Mouse (Mus musculus): ENCODE data around the gene Paqr4. TPM values are rescaled to one million over a fixed set of nuclear protein-coding genes. Genes with fewer than 3 reads are reported as not detected.

Paqr4 gene
- polyA plus RNA-seq, 1 experiment from 2014 or later, result 26.3 TPM

GRCm38 (mm10) chr17:23703301-23703700, 37.4 kb downstream of the Paqr4 start:
- H3K4me2 ChIP-seq (replicated peaks; ENCODE audit: low read depth), result no peak overlapping the region
- DNase-seq (ENCODE audit: low spot score) (no peak), ATAC-seq (ENCODE audit: low FRiP score, low TSS enrichment) (no peak)
- H3K36me3 ChIP-seq (ENCODE audit: control insufficient read depth, insufficient read depth, low read length), result no peaks in the 10 kb centered on the region
- H3K27me3 ChIP-seq (ENCODE audit: control insufficient read depth, insufficient read depth, low read length), result no peaks in the 10 kb centered on the region
- no peak overlapping the region for H3K9ac ChIP-seq (ENCODE audit: low read length)
- no peaks in the 10 kb centered on the region for H3K9me3 ChIP-seq (ENCODE audit: control insufficient read depth, low read length)
- 83% methylated on average over 9 of the region's 9 CpGs for WGBS
- H3K4me1 ChIP-seq (replicated peaks; ENCODE audit: control insufficient read depth, insufficient read depth), result no peaks in the 10 kb centered on the region
- TF ChIP-seq CTCF (IDR thresholded peaks at IDR 0.05; ENCODE audit: low read depth), result no peak
- TF ChIP-seq EP300 (optimal IDR thresholded peaks at IDR 0.05), result no peak
- no peak overlapping the region for H3K4me3 ChIP-seq (ENCODE audit: low read depth, low read length)
- H3K27ac ChIP-seq (replicated peaks), result no peak overlapping the region

DNA sequence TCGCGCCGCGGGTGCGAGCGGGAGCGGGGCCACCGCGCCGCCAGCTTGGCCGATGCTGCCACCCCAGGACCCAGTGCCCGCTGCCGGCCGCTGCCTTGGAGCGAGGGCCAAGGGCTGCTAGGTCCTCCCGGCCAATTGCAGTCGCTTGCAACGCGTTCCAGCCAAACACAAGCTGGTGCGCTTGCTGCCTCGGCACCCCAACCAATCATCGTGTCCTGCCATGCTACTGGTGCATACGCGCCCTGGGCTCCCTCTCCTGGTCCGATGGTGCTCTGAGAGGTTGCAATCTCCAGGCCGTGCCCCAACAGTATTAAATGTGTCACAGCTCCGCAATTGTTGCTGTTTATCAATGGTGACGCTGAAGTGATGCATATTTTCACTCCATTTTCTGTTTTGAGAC, 40.6 kb downstream of the Paqr4 start:
- DNase-seq (ENCODE audit: low spot score) (peak; percentile 92), ATAC-seq (ENCODE audit: low FRiP score, low TSS enrichment) (peak; percentile 98)
- peak overlapping the region; percentile 63 for H3K4me3 ChIP-seq (ENCODE audit: low read depth, low read length)
- H3K36me3 ChIP-seq (ENCODE audit: control insufficient read depth, insufficient read depth, low read length), result no peaks in the 10 kb centered on the region
- no peak overlapping the region for H3K27ac ChIP-seq (replicated peaks)
- no peak for TF ChIP-seq EP300 (optimal IDR thresholded peaks at IDR 0.05)
- peak; percentile 90 for TF ChIP-seq CTCF (IDR thresholded peaks at IDR 0.05; ENCODE audit: low read depth)
- peak overlapping the region; percentile 100 for H3K4me2 ChIP-seq (replicated peaks; ENCODE audit: low read depth)
- H3K27me3 ChIP-seq (ENCODE audit: control insufficient read depth, insufficient read depth, low read length), result no peaks in the 10 kb centered on the region
- H3K4me1 ChIP-seq (replicated peaks; ENCODE audit: control insufficient read depth, insufficient read depth), result no peaks in the 10 kb centered on the region
- H3K9ac ChIP-seq (ENCODE audit: low read length), result peak overlapping the region; percentile 64
- H3K9me3 ChIP-seq (ENCODE audit: control insufficient read depth, low read length), result no peaks in the 10 kb centered on the region
- under 1% methylated on average over 27 of the region's 28 CpGs for WGBS

DNA sequence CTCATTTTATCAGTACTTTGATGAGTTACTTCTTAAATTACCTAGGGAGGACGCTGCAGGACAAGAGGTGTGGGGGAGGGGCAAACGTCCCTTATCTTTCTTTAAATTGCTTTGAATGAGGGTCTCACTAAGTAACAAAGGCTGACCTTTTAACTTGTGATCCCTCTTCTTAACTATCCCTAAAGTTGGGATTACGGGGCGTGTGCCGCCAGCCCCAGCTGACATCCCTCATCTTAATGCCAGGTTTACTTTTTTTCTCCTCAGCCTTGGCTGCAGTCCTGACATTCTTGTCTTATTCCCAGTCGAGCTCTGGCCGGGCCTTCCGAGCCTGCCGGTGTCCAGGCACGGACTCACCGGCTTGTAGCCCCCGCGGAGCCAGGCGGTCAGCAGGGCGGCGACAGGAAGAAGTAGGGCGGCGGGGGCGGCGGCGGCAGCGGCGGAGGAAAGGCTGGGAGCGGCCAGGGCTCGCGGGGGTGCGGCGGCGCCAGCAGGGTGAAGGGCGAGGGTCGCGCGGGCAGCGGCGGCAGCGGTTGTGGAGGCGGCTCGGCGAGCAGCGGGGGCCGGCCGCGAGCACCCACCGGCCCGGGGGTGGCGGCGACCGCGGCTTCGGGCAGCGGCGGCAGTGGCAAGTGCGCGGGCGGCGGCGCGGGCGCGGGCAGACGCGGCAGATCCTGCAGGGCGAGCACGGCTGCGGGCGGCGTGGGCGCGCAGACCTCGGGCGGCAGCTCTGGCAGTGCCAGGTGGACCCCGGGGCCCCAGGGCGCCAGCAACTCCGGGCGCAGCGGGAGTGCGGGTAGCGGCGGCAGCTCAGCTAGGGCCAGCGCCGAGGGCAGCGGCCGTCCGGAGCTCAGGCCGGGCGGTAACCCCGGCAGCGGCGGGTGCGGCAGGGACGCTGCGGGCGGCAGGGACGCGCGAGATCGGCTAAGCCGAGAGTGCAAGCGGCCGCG, 41.3 kb downstream of the Paqr4 start:
- Histone ChIP-seq H3K4me1 (replicated peaks; ENCODE audit: control insufficient read depth, insufficient read depth) (no peaks in the 10 kb centered on the region), H3K27ac (replicated peaks) (no peak overlapping the region), H3K27me3 (ENCODE audit: control insufficient read depth, insufficient read depth, low read length) (no peaks in the 10 kb centered on the region), H3K9ac (ENCODE audit: low read length) (peak overlapping the region; percentile 64), H3K4me3 (ENCODE audit: low read depth, low read length) (peak overlapping the region; percentile 63), H3K36me3 (ENCODE audit: control insufficient read depth, insufficient read depth, low read length) (no peaks in the 10 kb centered on the region), H3K9me3 (ENCODE audit: control insufficient read depth, low read length) (no peaks in the 10 kb centered on the region), H3K4me2 (replicated peaks; ENCODE audit: low read depth) (peak overlapping the region; percentile 100)
- 1% methylated on average over 58 of the region's 101 CpGs for WGBS
- ATAC-seq (ENCODE audit: low FRiP score, low TSS enrichment), result peak; percentile 48
- TF ChIP-seq EP300 (optimal IDR thresholded peaks at IDR 0.05) (no peak), CTCF (IDR thresholded peaks at IDR 0.05; ENCODE audit: low read depth) (no peak)
- peak; percentile 49 for DNase-seq (ENCODE audit: low spot score)

DNA sequence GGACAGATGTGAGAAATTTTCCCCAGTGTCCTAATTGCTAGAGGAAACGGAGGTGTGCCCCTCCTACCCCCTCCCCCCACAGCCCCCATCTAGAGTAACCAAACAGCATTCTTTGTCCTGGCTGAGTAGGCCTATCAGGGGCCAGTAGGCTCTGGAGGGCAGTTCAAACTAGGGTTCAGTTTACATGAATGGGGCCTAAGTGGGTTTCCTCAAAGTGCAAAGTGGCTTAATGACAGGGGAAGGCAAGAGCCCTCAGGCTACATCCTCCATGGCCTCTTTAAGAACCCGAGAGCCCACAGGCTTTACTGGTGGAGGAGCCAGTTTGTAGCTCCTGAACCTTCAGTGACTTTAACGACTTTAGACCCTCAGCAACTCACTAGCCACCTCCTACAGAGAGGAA, 44.9 kb downstream of the Paqr4 start:
- ATAC-seq (ENCODE audit: low FRiP score, low TSS enrichment), result no peak

GRCm38 (mm10) chr17:23694491-23694890, 46.2 kb downstream of the Paqr4 start:
- Histone ChIP-seq H3K9me3 (ENCODE audit: control insufficient read depth, low read length) (no peaks in the 10 kb centered on the region), H3K4me1 (replicated peaks; ENCODE audit: control insufficient read depth, insufficient read depth) (no peaks in the 10 kb centered on the region), H3K27ac (replicated peaks) (no peak overlapping the region), H3K9ac (ENCODE audit: low read length) (no peak overlapping the region), H3K27me3 (ENCODE audit: control insufficient read depth, insufficient read depth, low read length) (no peaks in the 10 kb centered on the region), H3K36me3 (ENCODE audit: control insufficient read depth, insufficient read depth, low read length) (no peaks in the 10 kb centered on the region), H3K4me2 (replicated peaks; ENCODE audit: low read depth) (no peak overlapping the region), H3K4me3 (ENCODE audit: low read depth, low read length) (no peak overlapping the region)
- DNase-seq (ENCODE audit: low spot score) (no peak), ATAC-seq (ENCODE audit: low FRiP score, low TSS enrichment) (no peak)
- WGBS, result 61% methylated on average over 1 of the region's 1 CpGs
- TF ChIP-seq CTCF (IDR thresholded peaks at IDR 0.05; ENCODE audit: low read depth) (no peak), EP300 (optimal IDR thresholded peaks at IDR 0.05) (no peak)

More for the DNA sequence above, 44.9 kb downstream of the Paqr4 start:
- H3K27me3 ChIP-seq (ENCODE audit: control insufficient read depth, insufficient read depth, low read length), result no peaks in the 10 kb centered on the region
- H3K4me2 ChIP-seq (replicated peaks; ENCODE audit: low read depth), result no peak overlapping the region
- WGBS, result 27% methylated on average over 3 of the region's 3 CpGs
- no peak for DNase-seq (ENCODE audit: low spot score)
- H3K9ac ChIP-seq (ENCODE audit: low read length), result no peak overlapping the region
- H3K4me1 ChIP-seq (replicated peaks; ENCODE audit: control insufficient read depth, insufficient read depth), result no peaks in the 10 kb centered on the region
- TF ChIP-seq EP300 (optimal IDR thresholded peaks at IDR 0.05) (no peak), CTCF (IDR thresholded peaks at IDR 0.05; ENCODE audit: low read depth) (no peak)
- H3K9me3 ChIP-seq (ENCODE audit: control insufficient read depth, low read length), result no peaks in the 10 kb centered on the region
- no peaks in the 10 kb centered on the region for H3K36me3 ChIP-seq (ENCODE audit: control insufficient read depth, insufficient read depth, low read length)
- H3K27ac ChIP-seq (replicated peaks), result no peak overlapping the region
- no peak overlapping the region for H3K4me3 ChIP-seq (ENCODE audit: low read depth, low read length)

Other genes with a start within 250 kb of the Paqr4 start
- 8.9 and 9.2 TPM in 2 replicates for gene Zfp213, start 176.6 kb downstream of the Paqr4 start, polyA plus RNA-seq (2015; fragmentation: Nextera tagmentation; extraction: Ambion mirVana)
- 4.0 and 5.7 TPM in 2 replicates for gene Zfp13, start 141.4 kb downstream of the Paqr4 start, polyA plus RNA-seq (2015; fragmentation: Nextera tagmentation; extraction: Ambion mirVana)
- gene Zscan10, start 140.0 kb downstream of the Paqr4 start, polyA plus RNA-seq (2015; fragmentation: Nextera tagmentation; extraction: Ambion mirVana), result 0.05 TPM in 1 of 2 replicates, not detected in the other
- gene Mmp25, start 95.6 kb downstream of the Paqr4 start, polyA plus RNA-seq (2015; fragmentation: Nextera tagmentation; extraction: Ambion mirVana), result 0.12 and 0.18 TPM in 2 replicates
- 50.9 and 58.2 TPM in 2 replicates for gene Bicdl2, start 80.4 kb downstream of the Paqr4 start, polyA plus RNA-seq (2015; fragmentation: Nextera tagmentation; extraction: Ambion mirVana)
- 183 and 186 TPM in 2 replicates for gene Hcfc1r1, start 67.3 kb downstream of the Paqr4 start, polyA plus RNA-seq (2015; fragmentation: Nextera tagmentation; extraction: Ambion mirVana)
- gene Thoc6, start 67.0 kb downstream of the Paqr4 start, polyA plus RNA-seq (2015; fragmentation: Nextera tagmentation; extraction: Ambion mirVana), result 17.7 and 18.1 TPM in 2 replicates
- gene Tnfrsf12a, start 63.4 kb downstream of the Paqr4 start, polyA plus RNA-seq (2015; fragmentation: Nextera tagmentation; extraction: Ambion mirVana), result 33.5 and 33.7 TPM in 2 replicates
- 3.0 and 3.2 TPM in 2 replicates for gene Cldn6, start 61.6 kb downstream of the Paqr4 start, polyA plus RNA-seq (2015; fragmentation: Nextera tagmentation; extraction: Ambion mirVana)
- gene Cldn9, start 56.8 kb downstream of the Paqr4 start, polyA plus RNA-seq (2015; fragmentation: Nextera tagmentation; extraction: Ambion mirVana), result 0.79 and 0.92 TPM in 2 replicates
- gene 1520401A03Rik, start 18.1 kb downstream of the Paqr4 start, polyA plus RNA-seq (2015; fragmentation: Nextera tagmentation; extraction: Ambion mirVana), result 0.04 and 0.16 TPM in 2 replicates
- 17.1 and 17.6 TPM in 2 replicates for gene Pkmyt1, start 14.5 kb downstream of the Paqr4 start, polyA plus RNA-seq (2015; fragmentation: Nextera tagmentation; extraction: Ambion mirVana)
- gene Kremen2, start 5.0 kb upstream of the Paqr4 start, polyA plus RNA-seq (2015; fragmentation: Nextera tagmentation; extraction: Ambion mirVana), result 2.7 and 3.0 TPM in 2 replicates
- 24.2 and 27.3 TPM in 2 replicates for gene Flywch1, start 30.7 kb upstream of the Paqr4 start, polyA plus RNA-seq (2015; fragmentation: Nextera tagmentation; extraction: Ambion mirVana)
- gene Flywch2, start 45.2 kb upstream of the Paqr4 start, polyA plus RNA-seq (2015; fragmentation: Nextera tagmentation; extraction: Ambion mirVana), result 15.9 and 16.4 TPM in 2 replicates
- 211 and 215 TPM in 2 replicates for gene Srrm2, start 49.7 kb upstream of the Paqr4 start, polyA plus RNA-seq (2015; fragmentation: Nextera tagmentation; extraction: Ambion mirVana)
- gene Elob, start 88.3 kb upstream of the Paqr4 start, polyA plus RNA-seq (2015; fragmentation: Nextera tagmentation; extraction: Ambion mirVana), result 881 and 1,013 TPM in 2 replicates
- 0.11 TPM in 1 of 2 replicates, not detected in the other for gene Prss33, start 95.2 kb upstream of the Paqr4 start, polyA plus RNA-seq (2015; fragmentation: Nextera tagmentation; extraction: Ambion mirVana)
- gene Prss32, start 103.0 kb upstream of the Paqr4 start, polyA plus RNA-seq (2015; fragmentation: Nextera tagmentation; extraction: Ambion mirVana), result 13.6 and 14.8 TPM in 2 replicates
- gene Prss41, start 103.3 kb upstream of the Paqr4 start, polyA plus RNA-seq (2015; fragmentation: Nextera tagmentation; extraction: Ambion mirVana), result 0.88 and 0.90 TPM in 2 replicates
- not detected in 2 replicates for gene Prss21, start 127.2 kb upstream of the Paqr4 start, polyA plus RNA-seq (2015; fragmentation: Nextera tagmentation; extraction: Ambion mirVana)
- not detected in 2 replicates for gene Dcpp1, start 140.0 kb upstream of the Paqr4 start, polyA plus RNA-seq (2015; fragmentation: Nextera tagmentation; extraction: Ambion mirVana)
- gene Dcpp2, start 140.0 kb upstream of the Paqr4 start, polyA plus RNA-seq (2015; fragmentation: Nextera tagmentation; extraction: Ambion mirVana), result not detected in 2 replicates
- not detected in 2 replicates for gene Dcpp3, start 176.6 kb upstream of the Paqr4 start, polyA plus RNA-seq (2015; fragmentation: Nextera tagmentation; extraction: Ambion mirVana)
- not detected in 2 replicates for gene Sbp, start 200.8 kb upstream of the Paqr4 start, polyA plus RNA-seq (2015; fragmentation: Nextera tagmentation; extraction: Ambion mirVana)
- not detected in 2 replicates for gene Sbpl, start 214.4 kb upstream of the Paqr4 start, polyA plus RNA-seq (2015; fragmentation: Nextera tagmentation; extraction: Ambion mirVana)
- 0.08 and 0.11 TPM in 2 replicates for gene Prss30, start 239.7 kb upstream of the Paqr4 start, polyA plus RNA-seq (2015; fragmentation: Nextera tagmentation; extraction: Ambion mirVana)

Measured in stomach, postnatal 0 days (tissue).